Mouse (Mus musculus) spleen, postnatal 10 days (tissue): ENCODE measurements around the gene Dcun1d1.

ENCODE experiments used
- DNase-seq, 2 experiments: peaks; one replicate each; pipeline ENCODE4 v3.0.0; 2021 to 2022; ENCODE audit warnings: low spot score in 2 of 2

Gene Dcun1d1

GRCm38 (mm10) chr3:35937345-35937744 is at the start of gene Dcun1d1:
Gene Dcun1d1, minus strand, starts transcription at chr3:35937445.
- DNase-seq, result no peak

- DNase-seq, result no peak
Observed at GRCm38 (mm10) chr3:35986266-35986665, 49.0 kb upstream of the Dcun1d1 start.

GRCm38 (mm10) chr3:35973551-35973950 is 36.3 kb upstream of the Dcun1d1 start:
- peak; percentile 16 to 67 for DNase-seq

- peak in 1 of 2 experiments; percentile 52 for DNase-seq
Observed at GRCm38 (mm10) chr3:35972985-35973384, 35.7 kb upstream of the Dcun1d1 start.

- no peak for DNase-seq
Observed at GRCm38 (mm10) chr3:35971149-35971548, 33.9 kb upstream of the Dcun1d1 start.

- DNase-seq, result no peak
Observed at GRCm38 (mm10) chr3:35970441-35970840, 33.2 kb upstream of the Dcun1d1 start.

GRCm38 (mm10) chr3:35967366-35967921 is 30.2 kb upstream of the Dcun1d1 start:
- DNase-seq, result no peak

GRCm38 (mm10) chr3:35966493-35966892 is 29.2 kb upstream of the Dcun1d1 start:
- no peak for DNase-seq

- DNase-seq, result no peak
Observed at GRCm38 (mm10) chr3:35964928-35965327, 27.7 kb upstream of the Dcun1d1 start.

GRCm38 (mm10) chr3:35963921-35964320 is 26.7 kb upstream of the Dcun1d1 start:
- DNase-seq, result no peak

- no peak for DNase-seq
Observed at GRCm38 (mm10) chr3:35963401-35963800, 26.2 kb upstream of the Dcun1d1 start.

GRCm38 (mm10) chr3:35962967-35963366 is 25.7 kb upstream of the Dcun1d1 start:
- DNase-seq, result peak in 1 of 2 experiments; percentile 32

GRCm38 (mm10) chr3:35957230-35957629 is 20.0 kb upstream of the Dcun1d1 start:
- no peak for DNase-seq

- no peak for DNase-seq
Observed at GRCm38 (mm10) chr3:35954901-35955575, 17.8 kb upstream of the Dcun1d1 start.

- no peak for DNase-seq
Observed at GRCm38 (mm10) chr3:35953816-35954215, 16.6 kb upstream of the Dcun1d1 start.

GRCm38 (mm10) chr3:35953184-35953583 is 15.9 kb upstream of the Dcun1d1 start:
- no peak for DNase-seq

GRCm38 (mm10) chr3:35948197-35948596 is 11.0 kb upstream of the Dcun1d1 start:
- DNase-seq, result no peak

GRCm38 (mm10) chr3:35940520-35941135 is 3.4 kb upstream of the Dcun1d1 start:
- DNase-seq, result no peak

GRCm38 (mm10) chr3:35940047-35940446 is 2.8 kb upstream of the Dcun1d1 start:
- DNase-seq, result no peak

- peak in 1 of 2 experiments; percentile 59 for DNase-seq
Observed at GRCm38 (mm10) chr3:35933405-35933777, 3.9 kb downstream of the Dcun1d1 start.

GRCm38 (mm10) chr3:35932735-35933404 is 4.4 kb downstream of the Dcun1d1 start:
- peak; percentile 83 to 85 for DNase-seq

- DNase-seq, result peak; percentile 72 to 79
Observed at GRCm38 (mm10) chr3:35931896-35932727, 5.1 kb downstream of the Dcun1d1 start.
